Mouse (Mus musculus) bone marrow, adult 2 months (tissue): Measurements from ENCODE around the gene Ankrd39. TPM values are rescaled to one million over a fixed set of nuclear protein-coding genes. Genes with fewer than 3 reads are reported as not detected.

Source experiments
- H3K27ac ChIP-seq: fragments of 200-500 bp; 2 replicates; pipeline ENCODE4 v1.5.1; 2012; ENCODE audit warnings: low read depth, mild to moderate bottlenecking, control low read depth, inconsistent platforms, low read length; ENCODE audit not compliant: control insufficient read depth, poor library complexity, insufficient read depth
- H3K4me1 ChIP-seq: fragments of 200-500 bp; 2 replicates; pipeline ENCODE4 v1.6.1; 2011; ENCODE audit warnings: low read length; ENCODE audit not compliant: control insufficient read depth, insufficient read depth
- H3K4me3 ChIP-seq: fragments of 200-500 bp; replicated peaks from 2 replicates; pipeline ENCODE3; 2011; ENCODE audit warnings: mild to moderate bottlenecking, low read depth, low read length, control low read depth; ENCODE audit not compliant: control insufficient read depth
- CTCF ChIP-seq: fragments of 200-500 bp; IDR thresholded peaks from 2 replicates; pipeline ENCODE4 v1.5.1; 2011; ENCODE audit warnings: low read length, control low read depth; ENCODE audit not compliant: control insufficient read depth, insufficient read depth
- POLR2A ChIP-seq: fragments of 200-500 bp; IDR thresholded peaks from 2 replicates; pipeline ENCODE4 v1.6.1; 2011; ENCODE audit warnings: low read depth, mild to moderate bottlenecking, control low read depth, low read length, borderline replicate concordance; ENCODE audit not compliant: control insufficient read depth
- WGBS: fragments of 180-500 bp; shearing (Covaris S2); methylation state at CpG from one replicate; pipeline ENCODE4 v1.1.7; 2018; 5-methylcytosine and 5-hydroxymethylcytosine counted together
- polyA plus RNA-seq: library from polyadenylated mRNA; stranded (reverse); fragments of >200 nt; gene quantifications from 2 replicates; pipeline ENCODE4 v1.2.4, GENCODE M21; 2011; ENCODE audit warnings: low replicate concordance; ENCODE audit not compliant: missing spikeins, insufficient read depth, insufficient read length

Ankrd39 gene
- polyA plus RNA-seq, 1 experiment: 3.5 TPM

DNA sequence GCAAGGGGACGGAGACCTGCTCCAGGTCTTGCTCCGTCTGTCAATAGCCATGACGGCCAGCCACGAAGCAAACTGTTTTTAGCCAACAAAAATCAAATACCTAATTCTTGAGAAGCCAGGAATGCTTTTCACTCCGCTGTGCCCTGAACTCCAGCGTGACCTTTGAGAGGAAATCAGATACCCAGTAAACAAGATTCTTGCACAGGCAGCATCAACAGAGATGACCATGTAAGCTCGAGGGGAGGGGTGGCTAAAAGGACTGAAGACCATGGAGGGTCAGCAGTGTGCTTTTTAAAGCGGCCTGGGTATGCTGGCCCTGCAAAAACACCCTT lies 10.9 kb downstream of the Ankrd39 start:
- H3K4me1 ChIP-seq: no peaks in the 10 kb centered on the region
- H3K27ac ChIP-seq: no peak overlapping the region
- TF ChIP-seq POLR2A (no peak), CTCF (no peak)
- H3K4me3 ChIP-seq: no peak overlapping the region
- WGBS: 85% methylated on average over 8 of the region's 8 CpGs

DNA sequence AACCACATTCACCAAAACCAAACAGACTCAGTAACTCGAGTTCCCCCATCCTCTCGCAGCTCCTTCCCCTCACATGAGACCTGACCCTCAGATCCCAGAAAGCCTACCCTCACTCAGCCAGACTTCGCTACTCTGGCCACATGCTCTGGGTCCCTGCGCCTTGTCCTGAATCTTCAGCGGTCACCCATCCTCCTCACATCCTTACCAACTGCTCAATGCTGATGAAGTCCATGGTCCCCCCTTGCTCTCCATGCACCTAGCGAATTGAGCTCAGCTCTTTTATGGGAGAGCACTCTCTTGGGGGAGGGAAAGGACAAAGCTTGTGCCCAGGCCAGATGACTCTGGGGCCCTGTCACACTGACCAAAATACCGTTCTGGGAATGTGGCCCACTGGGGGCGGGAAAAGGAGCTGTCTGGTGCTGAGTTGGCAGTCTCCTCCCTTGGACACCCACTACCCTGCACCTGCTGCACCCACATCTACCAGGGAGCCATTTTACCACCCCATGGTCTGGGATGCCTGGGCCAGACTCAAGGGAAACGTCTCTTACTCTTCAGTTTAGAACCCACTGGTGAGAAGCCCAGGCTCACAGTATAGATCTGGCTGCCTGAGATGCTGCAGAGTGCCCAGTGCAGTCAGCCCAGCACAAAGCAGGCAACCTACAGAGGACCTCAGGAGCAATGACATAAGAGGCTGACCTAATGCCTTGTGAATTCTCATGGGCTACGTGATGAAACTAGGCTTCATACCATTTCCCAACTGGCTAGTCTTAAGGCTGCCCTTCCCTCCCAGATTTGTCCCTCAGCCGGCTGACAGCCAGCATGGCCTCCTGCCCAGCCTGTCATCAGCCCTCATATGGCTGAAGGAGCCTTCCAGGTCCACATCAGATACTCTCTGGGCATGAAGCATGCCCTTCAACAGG lies 11.5 kb downstream of the Ankrd39 start:
- H3K27ac ChIP-seq: no peak overlapping the region
- no peak overlapping the region for H3K4me3 ChIP-seq
- TF ChIP-seq POLR2A (no peak), CTCF (no peak)
- WGBS: 84% methylated on average over 11 of the region's 11 CpGs
- H3K4me1 ChIP-seq: no peaks in the 10 kb centered on the region

DNA sequence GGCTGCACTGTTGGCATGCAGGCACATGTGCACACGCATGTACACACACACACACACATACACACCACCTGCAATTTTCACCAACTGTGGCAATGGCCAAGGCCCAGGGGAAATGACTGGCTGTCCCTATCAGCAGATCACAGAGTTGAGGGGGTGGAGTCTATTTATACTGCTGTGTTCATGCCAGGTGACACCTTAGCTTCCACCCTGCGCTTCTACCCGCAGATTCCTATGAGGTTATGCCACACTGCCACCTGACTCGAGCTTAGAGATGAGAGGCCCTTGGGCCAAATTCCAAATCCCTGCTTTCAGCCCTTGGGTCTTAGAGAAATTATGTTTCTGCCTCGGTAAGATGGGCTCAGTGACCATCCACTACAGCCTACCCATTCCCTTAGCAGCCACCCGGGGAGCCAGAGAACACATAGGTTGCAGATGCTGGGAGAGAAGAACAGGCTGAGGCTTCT lies 12.6 kb downstream of the Ankrd39 start:
- 12% methylated on average over 6 of the region's 6 CpGs for WGBS
- no peaks in the 10 kb centered on the region for H3K4me1 ChIP-seq
- H3K4me3 ChIP-seq: no peak overlapping the region
- TF ChIP-seq CTCF: no peak
- no peak for TF ChIP-seq POLR2A
- no peak overlapping the region for H3K27ac ChIP-seq

DNA sequence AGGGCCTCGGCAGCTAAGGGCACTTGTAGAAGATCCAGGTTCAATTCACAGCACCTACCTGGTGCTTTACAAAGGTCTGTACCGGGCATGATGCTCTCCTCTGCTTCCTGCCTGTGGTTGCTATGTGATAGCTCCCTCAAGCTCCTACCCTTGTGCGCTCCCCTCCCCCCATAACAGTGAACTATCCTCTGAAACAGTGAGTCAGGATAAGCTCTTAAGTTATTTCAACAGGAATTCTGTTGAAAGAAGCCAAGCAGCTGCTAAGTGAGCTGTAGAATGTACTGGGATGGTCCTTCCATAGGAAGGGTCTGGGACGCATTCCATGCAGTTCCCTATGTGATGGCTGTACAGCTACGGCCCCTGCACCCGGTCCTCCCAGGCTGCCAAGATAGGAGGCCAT lies 13.7 kb downstream of the Ankrd39 start:
- no peak for TF ChIP-seq POLR2A
- no peak for TF ChIP-seq CTCF
- no peaks in the 10 kb centered on the region for H3K4me1 ChIP-seq
- H3K27ac ChIP-seq: no peak overlapping the region
- no peak overlapping the region for H3K4me3 ChIP-seq
- WGBS: 85% methylated on average over 6 of the region's 6 CpGs

DNA sequence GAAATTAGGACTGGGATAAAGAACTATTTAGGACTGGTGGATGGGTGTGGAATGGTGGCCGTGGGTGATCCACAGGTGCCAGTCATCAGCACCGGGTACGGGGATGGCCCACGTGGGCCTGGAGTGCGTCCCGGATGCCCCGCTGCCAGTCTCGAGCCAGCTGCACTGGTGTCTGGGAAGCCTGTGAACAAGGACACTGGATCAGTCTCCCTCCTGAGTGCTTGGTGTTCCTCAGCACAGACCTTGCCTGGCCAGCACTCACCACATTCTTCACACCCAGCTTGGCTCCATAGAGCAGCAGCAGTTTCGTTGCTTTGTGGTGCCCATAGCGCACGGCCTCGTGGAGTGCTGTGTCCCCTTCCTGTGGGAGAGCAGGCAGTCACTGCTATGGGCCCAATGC lies 15.8 kb downstream of the Ankrd39 start:
- Histone ChIP-seq H3K4me3 (no peak overlapping the region), H3K4me1 (no peaks in the 10 kb centered on the region), H3K27ac (no peak overlapping the region)
- 87% methylated on average over 12 of the region's 12 CpGs for WGBS
- TF ChIP-seq POLR2A: no peak
- TF ChIP-seq CTCF: no peak

DNA sequence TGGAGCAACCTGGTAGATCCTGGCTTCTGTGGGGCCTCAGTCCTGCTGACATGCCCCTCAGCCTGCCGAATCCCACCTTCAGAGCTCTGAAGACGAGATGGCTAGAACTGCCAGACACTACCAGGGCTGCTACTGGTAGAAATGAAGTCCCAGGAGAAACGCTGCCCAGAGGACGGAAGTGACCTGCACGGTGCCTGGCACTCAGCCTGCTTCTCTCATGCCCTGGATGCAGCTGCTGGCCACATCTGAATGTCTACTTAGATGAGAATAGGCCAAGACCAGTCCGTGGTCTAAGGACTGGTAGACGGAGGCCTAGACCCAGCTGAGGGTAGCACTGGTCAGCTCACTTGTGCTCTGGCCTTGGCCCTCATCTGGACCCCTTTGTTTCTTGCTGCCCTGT lies 16.3 kb downstream of the Ankrd39 start:
- Histone ChIP-seq H3K4me3 (no peak overlapping the region), H3K4me1 (no peaks in the 10 kb centered on the region), H3K27ac (no peak overlapping the region)
- no peak for TF ChIP-seq POLR2A
- TF ChIP-seq CTCF: no peak
- 86% methylated on average over 7 of the region's 7 CpGs for WGBS

DNA sequence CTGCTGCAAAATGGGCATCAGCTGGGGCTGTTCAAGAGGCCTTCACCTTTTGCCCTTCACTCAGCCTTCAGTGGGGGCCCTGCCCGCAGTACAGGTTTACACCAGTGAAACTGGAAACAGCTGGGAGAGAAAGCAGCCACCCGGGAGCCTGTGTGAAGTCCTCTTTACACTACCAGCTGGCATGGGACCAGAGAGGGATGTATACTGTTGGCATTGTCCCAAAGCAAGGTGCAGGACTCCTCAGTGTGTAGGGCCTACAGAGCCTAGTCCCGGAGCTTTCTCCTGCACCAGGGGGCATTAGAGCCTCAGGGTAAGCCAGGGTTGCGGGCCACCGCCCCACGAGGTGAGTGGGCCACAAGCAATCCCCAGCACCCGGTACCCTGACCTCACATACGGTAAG lies 16.8 kb downstream of the Ankrd39 start:
- H3K4me3 ChIP-seq: no peak overlapping the region
- no peak overlapping the region for H3K27ac ChIP-seq
- TF ChIP-seq POLR2A: no peak
- TF ChIP-seq CTCF: no peak
- H3K4me1 ChIP-seq: no peaks in the 10 kb centered on the region
- 83% methylated on average over 8 of the region's 8 CpGs for WGBS

DNA sequence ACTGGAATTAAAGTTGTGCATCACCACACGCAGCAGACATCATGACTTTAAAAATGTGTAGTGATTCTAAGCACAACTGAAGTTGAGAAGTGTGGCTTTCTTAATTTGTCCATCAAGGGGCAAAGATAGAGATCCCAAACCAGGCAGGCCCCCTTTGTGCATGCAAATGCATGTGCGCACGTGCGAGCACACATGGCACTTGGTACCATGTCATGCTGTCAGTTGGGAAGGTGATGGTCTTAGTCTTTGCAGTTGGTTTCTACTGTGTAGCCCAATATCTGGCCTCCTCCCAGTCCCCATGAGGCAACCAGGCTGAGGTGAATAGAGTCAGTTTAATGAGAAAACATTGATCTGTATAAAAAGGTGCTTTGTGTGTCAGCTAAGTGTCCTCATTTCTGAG lies 17.4 kb downstream of the Ankrd39 start:
- Histone ChIP-seq H3K4me1 (no peaks in the 10 kb centered on the region), H3K27ac (no peak overlapping the region), H3K4me3 (no peak overlapping the region)
- TF ChIP-seq CTCF: no peak
- TF ChIP-seq POLR2A: no peak
- 88% methylated on average over 4 of the region's 4 CpGs for WGBS

DNA sequence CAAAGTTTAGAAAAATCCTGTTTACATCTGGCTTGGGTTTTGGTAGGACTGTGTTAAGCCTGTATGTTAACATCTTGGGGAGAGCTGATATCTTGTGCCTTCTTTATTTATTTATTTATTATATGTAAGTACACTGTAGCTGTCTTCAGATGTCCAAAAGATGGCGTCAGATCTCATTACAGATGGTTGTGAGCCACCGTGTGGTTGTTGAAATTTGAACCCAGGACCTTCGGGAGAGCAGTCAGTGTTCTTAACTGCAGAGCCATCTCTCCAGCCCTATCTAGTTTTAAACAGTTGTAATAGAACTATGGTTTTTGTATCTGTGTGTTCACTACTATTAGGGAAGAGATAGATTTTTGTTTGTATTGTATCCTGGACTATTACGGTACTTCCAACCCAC lies 18.0 kb downstream of the Ankrd39 start:
- TF ChIP-seq POLR2A: no peak
- no peak for TF ChIP-seq CTCF
- H3K4me1 ChIP-seq: no peaks in the 10 kb centered on the region
- 86% methylated on average over 4 of the region's 4 CpGs for WGBS
- H3K27ac ChIP-seq: no peak overlapping the region
- H3K4me3 ChIP-seq: no peak overlapping the region
